Mouse (Mus musculus): ENCODE measurements at regions not wholly inside any gene's neighbourhood (a gene's known extent, or its start where the extent isn't known, plus 50 kb on each side); places are given as distances from the start of the nearest gene placed in this dataset.
A peak's percentile ranks its signal among the peaks of the same experiment; 100 is the strongest.

DNA sequence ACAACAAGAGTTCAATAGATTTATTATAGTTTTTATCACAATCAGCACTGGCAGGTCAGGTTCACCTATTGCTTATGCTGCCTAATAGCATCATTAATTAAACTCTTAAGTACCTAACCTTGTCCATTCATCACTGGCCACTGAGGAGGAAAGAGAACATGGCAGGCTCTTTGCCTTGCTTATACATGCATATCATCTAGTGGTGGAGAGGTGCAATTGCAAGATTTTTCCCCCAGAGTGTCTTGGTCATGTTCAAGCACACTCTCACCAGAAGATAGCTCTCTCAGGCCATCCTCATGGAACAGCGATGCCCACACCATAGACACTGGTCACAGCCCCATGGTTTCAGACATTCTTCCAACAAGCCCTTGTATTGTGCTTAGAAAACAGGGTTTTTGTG lies 2289.1 kb upstream of the Gm7489 start:
- no peaks in the 10 kb centered on the region for H3K9me3 ChIP-seq (replicated peaks; ENCODE audit: insufficient read depth, low read length)
- no peaks in the 10 kb centered on the region for H3K27me3 ChIP-seq (ENCODE audit: control insufficient read depth in 1 of 2, insufficient read depth in 2 of 2, low read length in 2 of 2)
- peaks cover 0 to 5% of the 10 kb centered on the region in 2 experiments; a peak in 2 of 4 replicates for H3K36me3 ChIP-seq (ENCODE audit: control insufficient read depth in 1 of 2, insufficient read depth in 2 of 2, low read length in 2 of 2)
- no peak overlapping the region for H3K9ac ChIP-seq (ENCODE audit: control insufficient read depth, low read depth, low read length, poor library complexity, severe bottlenecking)
- TF ChIP-seq RCOR1 (IDR thresholded peaks at IDR 0.05; ENCODE audit: low read depth, low read length), result no peak
- no peak for TF ChIP-seq MYB (IDR thresholded peaks at IDR 0.05; ENCODE audit: low read depth, low read length)
- no peak for TF ChIP-seq MAFK (IDR thresholded peaks at IDR 0.05; ENCODE audit: borderline replicate concordance, low read depth, low read length)
- no peak for TF ChIP-seq HCFC1 (IDR thresholded peaks at IDR 0.05; ENCODE audit: low read depth, low read length)
- TF ChIP-seq MEF2A (IDR thresholded peaks at IDR 0.05; ENCODE audit: extremely low read depth, insufficient replicate concordance, low read depth, low read length, poor library complexity, severe bottlenecking), result no peak
- no peak for TF ChIP-seq POLR2A (IDR thresholded peaks at IDR 0.05; ENCODE audit: control insufficient read depth in 1 of 2, insufficient read depth in 1 of 2, low read depth in 1 of 2, low read length in 2 of 2, poor library complexity in 1 of 2)
- TF ChIP-seq USF2 (IDR thresholded peaks at IDR 0.05; ENCODE audit: borderline replicate concordance in 1 of 2, insufficient read depth in 1 of 2, low read depth in 1 of 2, low read length in 2 of 2), result no peak
- TF ChIP-seq GATA1 (IDR thresholded peaks at IDR 0.05; ENCODE audit: low read depth, low read length), result no peak
- no peak for TF ChIP-seq JUND (IDR thresholded peaks at IDR 0.05; ENCODE audit: low read depth, low read length)
- TF ChIP-seq TBP (IDR thresholded peaks at IDR 0.05; ENCODE audit: low read depth, low read length), result no peak
- TF ChIP-seq SMC3 (IDR thresholded peaks at IDR 0.05; ENCODE audit: low read depth, low read length), result peak; percentile 64
- peak; percentile 16 to 63 (median 54); a peak in 5 of 6 replicates for TF ChIP-seq CTCF (IDR thresholded peaks at IDR 0.05 in 2 of 3, conservative IDR thresholded peaks at IDR 0.05 in 1 of 3; ENCODE audit: control insufficient read depth in 1 of 3, insufficient read depth in 1 of 3, low read depth in 2 of 3, low read length in 3 of 3, poor library complexity in 1 of 3, severe bottlenecking in 1 of 3)
- TF ChIP-seq NELFE (IDR thresholded peaks at IDR 0.05; ENCODE audit: low read depth, low read length), result no peak
- peak; percentile 55 for TF ChIP-seq ZC3H11A (IDR thresholded peaks at IDR 0.05; ENCODE audit: low read depth, low read length)
- TF ChIP-seq MAZ (IDR thresholded peaks at IDR 0.05; ENCODE audit: low read depth, low read length), result no peak
- TF ChIP-seq RAD21 (IDR thresholded peaks at IDR 0.05; ENCODE audit: low read depth, low read length), result peak; percentile 79
- TF ChIP-seq CHD1 (IDR thresholded peaks at IDR 0.05; ENCODE audit: low read depth, low read length), result no peak
- no peak for TF ChIP-seq NRF1 (IDR thresholded peaks at IDR 0.05; ENCODE audit: insufficient read depth, low read depth, low read length, poor library complexity, severe bottlenecking)
- no peak for TF ChIP-seq POLR2AphosphoS5 (IDR thresholded peaks at IDR 0.05; ENCODE audit: borderline replicate concordance, low read depth, low read length)
- no peak for TF ChIP-seq MYC (IDR thresholded peaks at IDR 0.05; ENCODE audit: low read depth, low read length)
- peak; percentile 49 for DNase-seq (ENCODE audit: low read depth, low spot score)
- H3K79me2 ChIP-seq (ENCODE audit: control insufficient read depth, insufficient read depth, low read length, poor library complexity), result no peaks in the 10 kb centered on the region
- H3K4me1 ChIP-seq (ENCODE audit: control insufficient read depth in 1 of 2, insufficient read depth in 2 of 2, low read length in 2 of 2), result peaks cover 0 to 4% of the 10 kb centered on the region in 2 experiments; a peak in 1 of 4 replicates
- no peak overlapping the region for H3K27ac ChIP-seq (ENCODE audit: control insufficient read depth, low read depth, low read length)
- H3K4me3 ChIP-seq (ENCODE audit: control insufficient read depth in 1 of 2, insufficient read depth in 1 of 2, low read depth in 2 of 2, low read length in 2 of 2), result no peak overlapping the region

DNA sequence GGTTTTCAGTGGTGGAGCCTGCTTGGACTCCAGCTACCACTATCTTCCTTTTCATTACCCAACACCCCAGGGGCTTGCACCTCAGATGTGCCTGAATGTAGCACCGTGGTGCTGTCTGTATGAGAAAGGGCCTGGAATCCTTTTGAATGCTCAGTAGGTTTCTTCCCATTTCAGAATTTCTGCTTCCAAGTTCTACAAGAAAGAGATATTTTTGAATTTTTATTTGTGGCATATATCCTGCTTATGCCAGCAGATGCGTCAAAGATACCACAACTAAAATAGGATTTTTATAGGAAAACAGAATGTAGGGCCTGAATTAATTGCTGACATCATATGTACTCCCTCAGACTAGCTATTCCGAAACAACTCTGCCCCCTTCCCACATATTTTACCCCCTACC lies 2286.9 kb upstream of the Gm7489 start:
- H3K79me2 ChIP-seq (ENCODE audit: control insufficient read depth, insufficient read depth, low read length, poor library complexity), result no peaks in the 10 kb centered on the region
- H3K9me3 ChIP-seq (replicated peaks; ENCODE audit: insufficient read depth, low read length), result no peaks in the 10 kb centered on the region
- no peaks in the 10 kb centered on the region for H3K27me3 ChIP-seq (ENCODE audit: control insufficient read depth in 1 of 2, insufficient read depth in 2 of 2, low read length in 2 of 2)
- no peak for DNase-seq (ENCODE audit: low read depth, low spot score)
- H3K4me1 ChIP-seq (ENCODE audit: control insufficient read depth in 1 of 2, insufficient read depth in 2 of 2, low read length in 2 of 2), result peaks cover 0 to 4% of the 10 kb centered on the region in 2 experiments; a peak in 1 of 4 replicates
- H3K9ac ChIP-seq (ENCODE audit: control insufficient read depth, low read depth, low read length, poor library complexity, severe bottlenecking), result no peak overlapping the region
- no peak overlapping the region for H3K4me3 ChIP-seq (ENCODE audit: control insufficient read depth in 1 of 2, insufficient read depth in 1 of 2, low read depth in 2 of 2, low read length in 2 of 2)
- no peak overlapping the region for H3K27ac ChIP-seq (ENCODE audit: control insufficient read depth, low read depth, low read length)
- TF ChIP-seq CHD1 (IDR thresholded peaks at IDR 0.05; ENCODE audit: low read depth, low read length) (no peak), HCFC1 (IDR thresholded peaks at IDR 0.05; ENCODE audit: low read depth, low read length) (no peak), ZMIZ1 (IDR thresholded peaks at IDR 0.05; ENCODE audit: low read depth, low read length) (no peak), NELFE (IDR thresholded peaks at IDR 0.05; ENCODE audit: low read depth, low read length) (no peak), SMC3 (IDR thresholded peaks at IDR 0.05; ENCODE audit: low read depth, low read length) (no peak), GATA1 (IDR thresholded peaks at IDR 0.05; ENCODE audit: low read depth, low read length) (no peak), NRF1 (IDR thresholded peaks at IDR 0.05; ENCODE audit: insufficient read depth, low read depth, low read length, poor library complexity, severe bottlenecking) (no peak), TAL1 (IDR thresholded peaks at IDR 0.05; ENCODE audit: low read length) (no peak), USF2 (IDR thresholded peaks at IDR 0.05; ENCODE audit: borderline replicate concordance in 1 of 2, insufficient read depth in 1 of 2, low read depth in 1 of 2, low read length in 2 of 2) (no peak), TBP (IDR thresholded peaks at IDR 0.05; ENCODE audit: low read depth, low read length) (no peak), TCF12 (IDR thresholded peaks at IDR 0.05; ENCODE audit: low read depth, low read length) (no peak), CHD2 (IDR thresholded peaks at IDR 0.05; ENCODE audit: low read length) (no peak), POLR2AphosphoS2 (IDR thresholded peaks at IDR 0.05; ENCODE audit: low read length) (no peak), E2F4 (IDR thresholded peaks at IDR 0.05; ENCODE audit: borderline replicate concordance, low read depth, low read length) (no peak), CTCF (IDR thresholded peaks at IDR 0.05 in 2 of 3, conservative IDR thresholded peaks at IDR 0.05 in 1 of 3; ENCODE audit: control insufficient read depth in 1 of 3, insufficient read depth in 1 of 3, low read depth in 2 of 3, low read length in 3 of 3, poor library complexity in 1 of 3, severe bottlenecking in 1 of 3) (no peak), MEF2A (IDR thresholded peaks at IDR 0.05; ENCODE audit: extremely low read depth, insufficient replicate concordance, low read depth, low read length, poor library complexity, severe bottlenecking) (no peak)
- H3K36me3 ChIP-seq (ENCODE audit: control insufficient read depth in 1 of 2, insufficient read depth in 2 of 2, low read length in 2 of 2), result peaks cover 0 to 5% of the 10 kb centered on the region in 2 experiments; a peak in 2 of 4 replicates
